Mouse (Mus musculus) liver, embryonic 13.5 days (tissue): ENCODE data around the gene Dcaf12. TPM values are rescaled to one million over a fixed set of nuclear protein-coding genes. Genes with fewer than 3 reads are reported as not detected.

Experiments used
- ATAC-seq: fragments of 200-750 bp; cut with Nextera tagmentation; 2 replicates; pipeline ENCODE4 v1.8.0; 2017; ENCODE audit warnings: low read depth, mild to moderate bottlenecking, moderate number of reproducible peaks, moderate library complexity
- DNase-seq: peaks from one replicate; pipeline ENCODE4 v3.0.0; 2022
- H3K27ac ChIP-seq: fragments of 300-500 bp; sonication (generic); 2 replicates; pipeline ENCODE4 v1.5.1; 2015; ENCODE audit warnings: moderate library complexity, mild to moderate bottlenecking, inconsistent platforms
- H3K27me3 ChIP-seq: fragments of 300-500 bp; sonication (generic); 2 replicates; pipeline ENCODE4 v1.6.1; 2015; ENCODE audit warnings: mild to moderate bottlenecking, inconsistent platforms
- H3K36me3 ChIP-seq: fragments of 300-500 bp; sonication (generic); 2 replicates; pipeline ENCODE4 v1.6.1; 2015; ENCODE audit warnings: mild to moderate bottlenecking, inconsistent platforms
- H3K4me1 ChIP-seq: fragments of 300-500 bp; sonication (generic); replicated peaks from 2 replicates; pipeline ENCODE4 v1.6.1; 2015; ENCODE audit warnings: inconsistent platforms
- H3K4me2 ChIP-seq: fragments of 300-500 bp; sonication (generic); 2 replicates; pipeline ENCODE4 v1.6.1; 2015; ENCODE audit warnings: inconsistent platforms, mild to moderate bottlenecking, moderate library complexity
- H3K4me3 ChIP-seq: fragments of 300-500 bp; sonication (generic); replicated peaks from 2 replicates; pipeline ENCODE4 v1.5.1; 2015; ENCODE audit warnings: mild to moderate bottlenecking, inconsistent platforms
- H3K9ac ChIP-seq: fragments of 300-500 bp; sonication (generic); 2 replicates; pipeline ENCODE4 v1.6.1; 2015; ENCODE audit warnings: mild to moderate bottlenecking, inconsistent platforms
- H3K9me3 ChIP-seq: fragments of 300-500 bp; sonication (generic); replicated peaks from 2 replicates; pipeline ENCODE4 v1.6.1; 2016; ENCODE audit warnings: inconsistent platforms
- WGBS: fragments of 180-500 bp; shearing (Covaris S2); methylation state at CpG from one replicate; pipeline ENCODE4 v1.1.7; 2015; ENCODE audit not compliant: insufficient replicate concordance; 5-methylcytosine and 5-hydroxymethylcytosine counted together
- polyA plus RNA-seq: library from polyadenylated mRNA; unstranded; fragments of >200 nt; fragmentation: Nextera tagmentation; extraction: Ambion mirVana; gene quantifications from 2 replicates; pipeline ENCODE4 v1.2.1, GENCODE M21; 2015

The Dcaf12 gene
- polyA plus RNA-seq, 1 experiment from 2014 or later: 66.0 TPM

DNA sequence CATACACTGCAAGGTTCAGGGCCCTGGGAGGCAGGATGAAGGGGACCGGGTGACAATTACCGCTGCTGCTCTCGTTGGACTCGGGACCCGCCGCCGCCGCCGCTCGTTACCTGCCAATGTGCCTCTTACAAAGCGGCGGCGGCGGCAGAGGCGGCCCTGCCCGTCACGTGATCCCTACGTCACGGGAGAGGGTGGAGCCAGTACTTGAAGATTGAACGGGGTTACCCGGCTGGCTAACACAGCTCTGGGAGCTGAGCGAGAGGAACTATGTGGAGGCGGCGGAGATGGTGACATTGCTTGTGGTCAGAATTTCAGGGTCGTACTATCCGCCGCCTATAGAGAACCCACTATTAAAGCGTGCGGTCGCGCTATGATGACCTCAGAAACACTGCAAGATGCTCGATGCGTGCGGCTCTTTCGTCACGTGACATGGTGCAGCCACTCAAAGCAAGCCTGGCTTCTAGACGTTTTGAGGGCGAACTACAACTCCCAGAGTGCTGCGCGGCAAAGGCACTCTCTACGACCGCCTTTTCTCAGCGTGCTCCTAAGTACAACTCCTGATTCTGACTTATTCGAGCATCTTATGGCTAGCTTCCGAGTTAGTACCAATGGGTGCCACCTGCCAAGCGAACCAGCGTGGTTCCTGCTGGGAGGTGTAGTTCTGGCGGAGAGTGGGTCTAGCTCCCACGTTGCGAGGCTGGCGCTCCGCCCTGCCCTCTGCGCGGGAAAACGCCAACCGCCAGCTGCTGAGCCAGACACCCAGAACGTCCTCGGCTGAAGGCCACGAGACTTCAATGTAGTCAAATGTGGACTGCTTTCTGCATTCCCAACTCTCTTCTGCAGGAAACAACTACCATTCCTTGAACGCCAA is 39.5 kb downstream of the Dcaf12 start, which contains the start of gene Ubap2:
Ubap2 (minus strand) TSS at position 165 of the 871 bp plus-strand sequence.
- Histone ChIP-seq H3K36me3 (peaks cover 11% of the 10 kb centered on the region), H3K9me3 (no peaks in the 10 kb centered on the region), H3K4me2 (peak within 1 kb of the TSS; percentile 87), H3K9ac (peak within 1 kb of the TSS; percentile 92), H3K4me3 (peak within 1 kb of the TSS; percentile 85), H3K27me3 (no peaks in the 10 kb centered on the region), H3K4me1 (peaks cover 45% of the 10 kb centered on the region), H3K27ac (peak within 1 kb of the TSS; percentile 92)
- under 1% methylated on average over 60 of the region's 60 CpGs for WGBS
- peak; percentile 92 for ATAC-seq
- DNase-seq: peak; percentile 94

- ATAC-seq: peak; percentile 65
Observed at GRCm38 (mm10) chr4:41274377-41274979, 40.2 kb downstream of the Dcaf12 start.

DNA sequence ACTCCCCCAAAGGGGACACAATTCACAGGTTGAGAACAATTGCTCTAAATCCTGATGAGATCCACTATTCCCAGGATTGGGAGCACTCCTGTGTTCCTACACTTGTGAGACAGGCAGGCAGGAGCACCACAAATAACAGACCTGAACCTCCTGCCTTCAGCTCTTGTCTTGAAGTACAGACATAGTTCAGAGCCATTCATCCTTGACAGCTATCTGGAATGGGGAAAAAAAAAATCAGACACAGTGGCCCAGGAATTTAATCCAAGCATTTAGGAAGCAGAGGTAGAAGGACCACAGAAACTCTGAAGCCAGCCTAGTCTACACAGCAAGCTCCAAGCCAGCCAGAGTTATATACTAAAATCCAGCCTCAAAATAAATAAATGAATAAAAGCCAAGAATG is 46.6 kb downstream of the Dcaf12 start:
- DNase-seq: no peak
- Histone ChIP-seq H3K36me3 (peaks cover 64% of the 10 kb centered on the region), H3K4me3 (no peak overlapping the region)

More at GRCm38 (mm10) chr4:41274377-41274979, 40.2 kb downstream of the Dcaf12 start:
- no peaks in the 10 kb centered on the region for H3K27me3 ChIP-seq
- no peaks in the 10 kb centered on the region for H3K9me3 ChIP-seq
- peak overlapping the region; percentile 85 for H3K4me3 ChIP-seq
- H3K4me2 ChIP-seq: peak overlapping the region; percentile 87
- peaks cover 50% of the 10 kb centered on the region for H3K4me1 ChIP-seq
- peak overlapping the region; percentile 92 for H3K9ac ChIP-seq
- H3K27ac ChIP-seq: peak overlapping the region; percentile 92
- peak; percentile 40 for DNase-seq
- peaks cover 18% of the 10 kb centered on the region for H3K36me3 ChIP-seq
- WGBS: under 1% methylated on average over 18 of the region's 18 CpGs

GRCm38 (mm10) chr4:41266350-41266749 is 48.3 kb downstream of the Dcaf12 start:
- DNase-seq: no peak
- Histone ChIP-seq H3K36me3 (peaks cover 76% of the 10 kb centered on the region), H3K9me3 (no peaks in the 10 kb centered on the region), H3K9ac (no peak overlapping the region), H3K4me1 (peaks cover 27% of the 10 kb centered on the region), H3K27me3 (no peaks in the 10 kb centered on the region), H3K27ac (no peak overlapping the region), H3K4me2 (no peak overlapping the region), H3K4me3 (no peak overlapping the region)
- 80% methylated on average over 4 of the region's 4 CpGs for WGBS
- no peak for ATAC-seq

More for the DNA sequence above, 46.6 kb downstream of the Dcaf12 start:
- H3K27ac ChIP-seq: 0 out of 2 replicates have a peak overlapping the region, but pooled peaks have one; percentile 24
- no peaks in the 10 kb centered on the region for H3K9me3 ChIP-seq
- H3K27me3 ChIP-seq: no peaks in the 10 kb centered on the region
- no peak for ATAC-seq
- no peak overlapping the region for H3K4me2 ChIP-seq
- H3K4me1 ChIP-seq: peaks cover 41% of the 10 kb centered on the region
- no peak overlapping the region for H3K9ac ChIP-seq

GRCm38 (mm10) chr4:41260691-41261090 is 54.0 kb downstream of the Dcaf12 start:
- no peaks in the 10 kb centered on the region for H3K27me3 ChIP-seq

DNA sequence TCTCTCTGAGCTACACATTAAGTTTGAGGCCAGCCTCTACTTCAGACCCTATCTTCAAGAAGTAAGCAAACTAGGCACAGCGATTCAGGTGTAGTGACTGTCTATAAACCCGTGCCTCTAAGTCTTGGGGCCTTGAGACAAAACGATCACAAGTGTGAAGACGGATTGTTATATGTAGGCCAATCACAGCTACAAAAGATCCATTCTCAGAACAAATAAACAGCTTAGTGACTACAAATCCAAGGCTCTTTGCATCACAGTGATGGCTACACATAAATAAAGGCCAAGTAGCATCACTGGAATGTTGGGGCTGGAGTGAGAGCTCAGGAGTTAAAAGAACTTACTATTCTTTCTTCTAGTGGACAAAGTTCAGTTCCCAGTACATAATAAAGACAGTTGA is 55.7 kb downstream of the Dcaf12 start:
- H3K9ac ChIP-seq: no peak overlapping the region
- 90% methylated on average over 4 of the region's 4 CpGs for WGBS
- DNase-seq (no peak), ATAC-seq (no peak)
- no peak overlapping the region for H3K27ac ChIP-seq
- peaks cover 23% of the 10 kb centered on the region for H3K36me3 ChIP-seq
- no peak overlapping the region for H3K4me2 ChIP-seq
- no peaks in the 10 kb centered on the region for H3K9me3 ChIP-seq
- H3K4me1 ChIP-seq: peaks cover 25% of the 10 kb centered on the region
- no peaks in the 10 kb centered on the region for H3K27me3 ChIP-seq
- no peak overlapping the region for H3K4me3 ChIP-seq

More at GRCm38 (mm10) chr4:41260691-41261090, 54.0 kb downstream of the Dcaf12 start:
- no peak overlapping the region for H3K4me2 ChIP-seq
- H3K36me3 ChIP-seq: peaks cover 34% of the 10 kb centered on the region
- ATAC-seq (no peak), DNase-seq (no peak)
- H3K9ac ChIP-seq: no peak overlapping the region
- no peak overlapping the region for H3K4me3 ChIP-seq
- H3K4me1 ChIP-seq: peaks cover 25% of the 10 kb centered on the region
- H3K27ac ChIP-seq: no peak overlapping the region
- H3K9me3 ChIP-seq: no peaks in the 10 kb centered on the region

DNA sequence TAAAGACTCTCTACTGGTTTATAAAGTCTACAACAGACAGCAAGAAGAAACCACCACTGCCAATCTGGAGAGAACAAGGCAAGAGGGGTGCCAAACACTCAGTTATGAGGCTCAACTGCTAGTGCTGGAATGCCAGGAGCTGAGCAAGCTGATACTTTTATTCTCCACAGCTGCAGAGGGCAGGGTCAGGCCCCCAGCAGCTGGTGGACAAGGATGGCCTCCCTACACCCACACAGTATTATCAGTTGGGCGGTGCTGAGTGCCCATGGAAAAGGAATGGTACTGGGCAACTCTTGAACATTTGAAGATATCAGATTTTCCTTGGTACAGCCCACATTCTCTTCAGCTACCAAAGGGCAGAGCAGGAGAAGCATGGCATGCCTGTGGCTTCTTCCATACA is 56.9 kb downstream of the Dcaf12 start:
- 67% methylated on average over 1 of the region's 1 CpGs for WGBS
- ATAC-seq (no peak), DNase-seq (no peak)
- Histone ChIP-seq H3K27me3 (no peaks in the 10 kb centered on the region), H3K4me2 (no peak overlapping the region), H3K4me1 (peaks cover 25% of the 10 kb centered on the region), H3K36me3 (peaks cover 16% of the 10 kb centered on the region), H3K9me3 (no peaks in the 10 kb centered on the region), H3K27ac (no peak overlapping the region), H3K9ac (no peak overlapping the region), H3K4me3 (no peak overlapping the region)

- 80% methylated on average over 12 of the region's 12 CpGs for WGBS
- H3K4me3 ChIP-seq: no peak overlapping the region
- no peak overlapping the region for H3K4me2 ChIP-seq
- DNase-seq: no peak
- no peaks in the 10 kb centered on the region for H3K9me3 ChIP-seq
- peaks cover 20% of the 10 kb centered on the region; the same call in 1 of the 2 replicates for H3K4me1 ChIP-seq
- peaks cover 25% of the 10 kb centered on the region for H3K36me3 ChIP-seq
- no peak for ATAC-seq
- no peaks in the 10 kb centered on the region for H3K27me3 ChIP-seq
- H3K27ac ChIP-seq: no peak overlapping the region
- no peak overlapping the region for H3K9ac ChIP-seq
Observed at GRCm38 (mm10) chr4:41255564-41256210, 59.0 kb downstream of the Dcaf12 start.

GRCm38 (mm10) chr4:41253756-41254155 is 60.9 kb downstream of the Dcaf12 start:
- Histone ChIP-seq H3K9me3 (no peaks in the 10 kb centered on the region), H3K4me2 (no peak overlapping the region), H3K9ac (no peak overlapping the region), H3K4me3 (no peak overlapping the region), H3K27ac (no peak overlapping the region), H3K4me1 (peaks cover 16% of the 10 kb centered on the region; the same call in 1 of the 2 replicates), H3K27me3 (no peaks in the 10 kb centered on the region), H3K36me3 (peaks cover 43% of the 10 kb centered on the region)
- ATAC-seq (no peak), DNase-seq (no peak)
- 95% methylated on average over 2 of the region's 2 CpGs for WGBS

DNA sequence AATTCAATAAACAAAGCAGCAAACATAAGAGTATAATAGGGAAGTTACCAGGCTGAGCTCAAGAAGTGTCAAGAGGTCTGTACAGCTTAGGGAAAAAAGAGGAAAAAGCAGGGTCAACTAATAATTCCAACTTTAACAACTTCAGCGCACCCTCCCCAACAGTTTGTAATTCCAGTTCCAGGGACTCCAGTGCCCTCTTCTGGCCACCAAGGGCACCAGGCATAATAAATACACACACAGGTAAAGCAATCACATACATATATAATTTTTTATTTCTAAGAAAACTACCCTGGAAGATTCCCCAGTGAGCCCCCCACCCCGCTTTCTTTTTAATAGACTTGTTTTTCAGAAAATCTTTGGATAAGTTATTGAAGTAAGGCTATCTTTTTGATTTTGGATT is 69.3 kb downstream of the Dcaf12 start:
- H3K27me3 ChIP-seq: no peaks in the 10 kb centered on the region
- peaks cover 64% of the 10 kb centered on the region for H3K36me3 ChIP-seq
- DNase-seq (no peak), ATAC-seq (no peak)
- no peak overlapping the region for H3K4me2 ChIP-seq
- no peaks in the 10 kb centered on the region for H3K4me1 ChIP-seq
- H3K9ac ChIP-seq: no peak overlapping the region
- H3K4me3 ChIP-seq: no peak overlapping the region
- no peaks in the 10 kb centered on the region for H3K9me3 ChIP-seq
- no peak overlapping the region for H3K27ac ChIP-seq
- 88% methylated on average over 2 of the region's 2 CpGs for WGBS
